Mouse (Mus musculus): Measurements from ENCODE around the gene Acap2.

DNA sequence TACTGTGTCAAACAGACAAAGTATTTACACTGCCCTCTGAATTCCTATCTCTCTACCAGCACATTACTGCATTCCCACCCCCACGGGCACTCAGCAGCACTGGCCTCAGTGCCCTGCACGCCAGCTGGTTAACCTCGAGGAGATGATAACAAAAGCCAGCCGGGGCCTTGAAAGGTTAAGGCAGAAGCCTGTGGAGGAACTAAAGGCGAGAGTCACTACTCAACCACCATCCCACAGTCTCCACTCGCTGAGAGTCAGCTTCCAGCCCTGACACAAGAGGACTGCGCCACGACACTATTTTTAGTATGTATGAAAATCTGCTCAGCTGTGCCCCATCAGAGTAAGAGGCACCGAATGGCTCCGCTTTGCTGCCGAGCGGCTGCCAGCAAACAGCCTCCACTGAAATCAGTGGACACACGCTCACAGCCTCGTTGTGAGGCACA lies 154.8 kb downstream of the Acap2 start:
- no peak for TF ChIP-seq POLR2A (IDR thresholded peaks at IDR 0.05; ENCODE audit: borderline replicate concordance, low read depth, low read length)
- no peak for TF ChIP-seq CTCF (IDR thresholded peaks at IDR 0.05; ENCODE audit: low read depth, low read length)

All from bone marrow macrophage, adult 2 months (primary cell).